ENCODE assay signal across 29 mouse cellular contexts in genomic region chr12:108288127-108288880, GRCm38 (mm10). TPM values are rescaled to one million over a fixed set of nuclear protein-coding genes. Genes with fewer than 3 reads are reported as not detected.
A peak's percentile ranks its signal among the peaks of the same experiment; 100 is the strongest.
DNase-seq lines count a peak whose midpoint lies in the region; ATAC-seq lines count a peak whose summit lies in the region.
"Had no signal": no experiment of that assay in that cellular context is flagged by ENCODE, and none has a peak within 500 bp of the region (broad histone marks: within the 10 kb centered on the region; RNA-seq: fewer than 3 reads in every experiment).

No protein-coding gene starts in this region.

- peaks cover 52% of the 10 kb centered on the region for H3K4me1 ChIP-seq in forebrain, embryonic 10.5 days
- peaks cover 14% of the 10 kb centered on the region for H3K4me1 ChIP-seq in forebrain, embryonic 14.5 days (ENCODE audit: control insufficient read depth, insufficient read depth, low read length)
- H3K4me1 ChIP-seq in heart, embryonic 11.5 days (ENCODE audit: control insufficient read depth, insufficient read depth, low read length) = peaks cover 18% of the 10 kb centered on the region; the same call in 1 of the 2 replicates

- no peak overlapping the region for H3K4me3 ChIP-seq in forebrain, embryonic 10.5 days
- H3K4me3 ChIP-seq in forebrain, embryonic 14.5 days (ENCODE audit: low read depth, low read length) = no peak overlapping the region
- H3K4me3 ChIP-seq in heart, embryonic 11.5 days (ENCODE audit: low read depth, low read length) = no peak overlapping the region
- H3K4me3 ChIP-seq: embryonic facial prominence, embryonic 12.5 days; heart, adult 2 months; heart, embryonic 13.5 days; hindbrain, embryonic 15.5 days; limb, embryonic 13.5 days; lung, embryonic 15.5 days had no signal

- 89% methylated on average over 19 of the region's 19 CpGs for WGBS in forebrain, embryonic 10.5 days
- 61% methylated on average over 19 of the region's 19 CpGs for WGBS in forebrain, embryonic 14.5 days
- 80% methylated on average over 19 of the region's 19 CpGs for WGBS in heart, embryonic 11.5 days (ENCODE audit: insufficient replicate concordance)

- H3K9me3 ChIP-seq in forebrain, embryonic 10.5 days = no peaks in the 10 kb centered on the region
- H3K9me3 ChIP-seq in forebrain, embryonic 14.5 days (replicated peaks; ENCODE audit: control insufficient read depth, low read length) = no peaks in the 10 kb centered on the region
- no peaks in the 10 kb centered on the region for H3K9me3 ChIP-seq in heart, embryonic 11.5 days (replicated peaks; ENCODE audit: control insufficient read depth, low read length)
- H3K9me3 ChIP-seq: embryonic facial prominence, embryonic 12.5 days; heart, embryonic 13.5 days; hindbrain, embryonic 15.5 days; limb, embryonic 13.5 days; lung, embryonic 15.5 days had no signal

- H3K27ac ChIP-seq in forebrain, embryonic 10.5 days = peak overlapping the region; percentile 15; the same call in 1 of the 2 replicates
- H3K27ac ChIP-seq in forebrain, embryonic 14.5 days (ENCODE audit: low read depth, low read length) = no peak overlapping the region
- no peak overlapping the region for H3K27ac ChIP-seq in heart, embryonic 11.5 days (ENCODE audit: low read depth, low read length)
- H3K27ac ChIP-seq: embryonic facial prominence, embryonic 12.5 days; heart, adult 2 months; heart, embryonic 13.5 days; hindbrain, embryonic 15.5 days; limb, embryonic 13.5 days; lung, embryonic 15.5 days had no signal

- no peaks in the 10 kb centered on the region for H3K27me3 ChIP-seq in forebrain, embryonic 10.5 days (ENCODE audit: poor library complexity, severe bottlenecking)
- H3K27me3 ChIP-seq in forebrain, embryonic 14.5 days (replicated peaks; ENCODE audit: control insufficient read depth, insufficient read depth, low read length) = no peaks in the 10 kb centered on the region
- H3K27me3 ChIP-seq in heart, embryonic 11.5 days (ENCODE audit: control insufficient read depth, insufficient read depth, low read length) = no peaks in the 10 kb centered on the region
- H3K27me3 ChIP-seq: hindbrain, embryonic 15.5 days; lung, embryonic 15.5 days had no signal

- peak; percentile 49 for DNase-seq in adrenal gland, postnatal 14 days
- DNase-seq in adrenal gland, adult 18-20 months (ENCODE audit: low spot score in 2 of 2) = no peak
- DNase-seq in forebrain, embryonic 10.5 days (ENCODE audit: extremely low spot score, low spot score) = no peak
- DNase-seq in forebrain, embryonic 14.5 days (ENCODE audit: low spot score) = no peak
- DNase-seq in urinary bladder, adult 2 months (ENCODE audit: low spot score) = peak; percentile 32
- no peak for DNase-seq in urinary bladder, postnatal 36 days (ENCODE audit: low spot score in 2 of 2)
- DNase-seq in ovary, postnatal 36 days (ENCODE audit: low spot score) = no peak
- DNase-seq: cerebellum, adult 11-12 months; cerebellum, postnatal 36 days; embryo, embryonic 11 days; forebrain, postnatal 0 days; heart, adult 2 months; heart, postnatal 10 days; kidney, adult 18-20 months; kidney, postnatal 4 days; right cerebral cortex, adult 18-20 months; thymus, adult 2 months; thymus, postnatal 4 days had no signal

- H3K9ac ChIP-seq in forebrain, embryonic 14.5 days (ENCODE audit: low read length) = no peak overlapping the region
- no peak overlapping the region for H3K9ac ChIP-seq in heart, embryonic 11.5 days (ENCODE audit: low read depth, low read length)
- H3K9ac ChIP-seq: embryonic facial prominence, embryonic 12.5 days; forebrain, postnatal 0 days; heart, embryonic 13.5 days; hindbrain, embryonic 15.5 days; limb, embryonic 13.5 days; lung, embryonic 15.5 days had no signal

- H3K36me3 ChIP-seq in forebrain, embryonic 10.5 days (replicated peaks) = no peaks in the 10 kb centered on the region
- H3K36me3 ChIP-seq in forebrain, embryonic 14.5 days (ENCODE audit: control insufficient read depth, insufficient read depth, low read length) = no peaks in the 10 kb centered on the region
- no peaks in the 10 kb centered on the region for H3K36me3 ChIP-seq in heart, embryonic 11.5 days (ENCODE audit: control insufficient read depth, insufficient read depth, low read length)
- H3K36me3 ChIP-seq: embryonic facial prominence, embryonic 12.5 days; heart, embryonic 13.5 days; hindbrain, embryonic 15.5 days; limb, embryonic 13.5 days; lung, embryonic 15.5 days had no signal

- ATAC-seq in forebrain, embryonic 14.5 days = no peak
- ATAC-seq in heart, embryonic 11.5 days (replicated peaks; ENCODE audit: insufficient number of reproducible peaks, low FRiP score, low TSS enrichment) = no peak
- ATAC-seq: forebrain, postnatal 0 days had no signal

- H3K4me2 ChIP-seq in forebrain, embryonic 14.5 days (ENCODE audit: low read length) = no peak overlapping the region
- H3K4me2 ChIP-seq in heart, embryonic 11.5 days = no peak overlapping the region
- H3K4me2 ChIP-seq: embryonic facial prominence, embryonic 12.5 days; heart, embryonic 13.5 days; hindbrain, embryonic 15.5 days; limb, embryonic 13.5 days; liver, embryonic 11.5 days; lung, embryonic 15.5 days; midbrain, embryonic 11.5 days had no signal

RNA-seq across cellular contexts. Expression of gene Ccdc85c, which starts 13.1 kb away (rescaled TPM):
- 21.6 and 23.0 TPM in 2 replicates for total RNA-seq in adrenal gland, postnatal 14 days (2021)
- total RNA-seq in adrenal gland, adult 18-20 months (2021) = 10 to 100 TPM; 21.3 to 22.9 TPM
- 13.5 and 14.6 TPM in 2 replicates for polyA plus RNA-seq in forebrain, embryonic 10.5 days (2016; fragmentation: Nextera tagmentation; extraction: Ambion mirVana)
- 13.6 and 14.5 TPM in 2 replicates for polyA plus RNA-seq in forebrain, embryonic 14.5 days (2014; fragmentation: Nextera tagmentation; extraction: Ambion mirVana)
- polyA plus RNA-seq in urinary bladder, adult 2 months (2012; rRNA removed) = 14.6 and 23.1 TPM in 2 replicates
- 6.3 and 7.8 TPM in 2 replicates for polyA plus RNA-seq in heart, embryonic 11.5 days (2014; fragmentation: Nextera tagmentation; extraction: Ambion mirVana)

RNA-seq across cellular contexts. Expression of gene Hhipl1, which starts 17.8 kb away (rescaled TPM):
- total RNA-seq in adrenal gland, postnatal 14 days (2021) = 0.67 and 0.79 TPM in 2 replicates
- total RNA-seq in adrenal gland, adult 18-20 months (2021) = 1 to 10 TPM in 1 of 2 experiments, under 1 TPM in 1; 0.89 to 1.4 TPM
- 2.8 and 3.4 TPM in 2 replicates for polyA plus RNA-seq in forebrain, embryonic 10.5 days (2016; fragmentation: Nextera tagmentation; extraction: Ambion mirVana)
- polyA plus RNA-seq in forebrain, embryonic 14.5 days (2014; fragmentation: Nextera tagmentation; extraction: Ambion mirVana) = 1.0 and 1.4 TPM in 2 replicates
- 2.9 and 3.2 TPM in 2 replicates for polyA plus RNA-seq in urinary bladder, adult 2 months (2012; rRNA removed)
- polyA plus RNA-seq in heart, embryonic 11.5 days (2014; fragmentation: Nextera tagmentation; extraction: Ambion mirVana) = 0.28 and 0.29 TPM in 2 replicates
- total RNA-seq: hematopoietic stem cell, adult 5-6 weeks; megakaryocyte progenitor cell, adult 5-6 weeks; neutrophil, adult 5-6 weeks had no signal
- polyA plus RNA-seq: liver, embryonic 11.5 days had no signal

RNA-seq across cellular contexts. Expression of gene Cyp46a1, which starts 45.9 kb away (rescaled TPM):
- total RNA-seq in adrenal gland, postnatal 14 days (2021) = 1.7 and 2.0 TPM in 2 replicates
- total RNA-seq in adrenal gland, adult 18-20 months (2021) = 1 to 10 TPM; 1.7 to 2.1 TPM
- polyA plus RNA-seq in forebrain, embryonic 10.5 days (2016; fragmentation: Nextera tagmentation; extraction: Ambion mirVana) = 19.4 and 20.1 TPM in 2 replicates
- polyA plus RNA-seq in forebrain, embryonic 14.5 days (2014; fragmentation: Nextera tagmentation; extraction: Ambion mirVana) = 10.9 and 14.3 TPM in 2 replicates
- 7.4 and 8.3 TPM in 2 replicates for polyA plus RNA-seq in urinary bladder, adult 2 months (2012; rRNA removed)
- polyA plus RNA-seq in heart, embryonic 11.5 days (2014; fragmentation: Nextera tagmentation; extraction: Ambion mirVana) = 4.3 and 5.5 TPM in 2 replicates
- total RNA-seq: neutrophil, adult 5-6 weeks had no signal

Comparison
In these comparisons a context has a peak if more than half of its experiments do, and no peak if none do; other contexts are left out.
1. DNase-seq: peak in adrenal gland, postnatal 14 days (single experiment) and urinary bladder, adult 2 months (single experiment); none in adrenal gland, adult 18-20 months (0 of 2), forebrain, embryonic 10.5 days (single experiment), forebrain, embryonic 14.5 days (single experiment), urinary bladder, postnatal 36 days (0 of 2) and ovary, postnatal 36 days (single experiment).